Mouse (Mus musculus): ENCODE measurements around the gene Fgf12.

Fgf12 gene

DNA sequence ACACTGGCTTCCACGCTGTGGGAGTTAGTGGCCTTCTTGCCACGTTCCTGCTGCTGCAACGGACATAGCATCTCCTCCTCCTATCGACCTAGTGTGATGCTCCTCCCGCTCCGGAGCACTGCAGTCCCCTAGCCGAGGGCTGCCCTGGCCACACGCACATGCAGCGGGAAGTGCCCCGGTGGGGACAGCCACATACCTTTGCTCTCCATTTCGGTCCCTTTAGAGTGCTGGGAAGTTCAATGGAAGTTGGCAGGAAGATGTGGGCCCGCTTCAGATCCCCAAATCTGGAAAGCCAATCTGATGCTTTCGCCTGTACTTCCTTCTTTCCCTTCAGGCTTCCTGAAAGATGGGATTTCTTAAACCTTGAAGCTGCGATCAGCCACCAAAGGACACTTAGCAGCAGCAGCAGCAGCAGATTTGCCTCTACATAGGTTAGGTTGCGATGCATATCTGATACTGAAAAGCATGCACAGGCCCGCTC lies at the start of gene Fgf12:
TSS of gene Fgf12 (minus strand) at position 431 of the 481 bp plus-strand sequence.
- DNase-seq (ENCODE audit: low read depth, low spot score): no peak

DNA sequence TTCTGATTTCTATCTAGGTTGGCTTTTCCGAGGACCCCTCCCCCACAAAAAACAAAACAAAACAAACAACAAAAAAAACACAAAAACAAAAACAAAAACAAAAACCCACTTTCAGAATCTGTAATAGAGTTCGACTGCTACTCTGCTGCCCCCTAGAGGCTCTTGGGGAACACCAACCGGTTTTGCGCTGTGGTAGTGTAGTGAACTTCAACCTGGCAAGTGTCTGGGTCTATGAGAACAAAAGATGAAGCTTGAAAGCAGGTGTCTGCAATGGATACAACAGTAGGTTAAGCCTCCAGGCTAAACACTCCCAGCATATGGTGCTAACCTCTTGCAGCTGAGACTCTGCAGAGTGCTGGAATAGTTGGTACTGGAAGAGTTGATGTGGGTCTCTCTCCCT lies 40.2 kb upstream of the Fgf12 start:
- DNase-seq (ENCODE audit: low read depth, low spot score): peak; percentile 22

DNA sequence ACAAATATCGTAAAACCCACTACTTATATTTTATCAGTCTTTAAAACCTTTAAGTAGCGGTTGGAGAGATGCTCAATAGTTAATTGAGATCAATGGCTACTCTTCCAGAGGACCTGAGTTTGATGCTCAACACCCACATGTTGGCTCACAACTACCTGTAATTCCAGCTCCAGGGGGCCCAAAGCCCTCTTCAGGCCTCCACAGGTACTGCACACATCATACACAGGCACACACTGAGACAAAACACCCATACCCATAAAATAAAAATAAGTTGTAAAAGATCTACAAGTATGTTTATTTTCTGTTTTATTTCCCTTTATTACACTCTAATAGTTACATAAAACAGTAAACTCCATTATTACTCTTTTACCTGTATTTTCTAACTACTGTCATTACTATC lies 17.4 kb upstream of the Fgf12 start:
- no peak for DNase-seq (ENCODE audit: low read depth, low spot score)

DNA sequence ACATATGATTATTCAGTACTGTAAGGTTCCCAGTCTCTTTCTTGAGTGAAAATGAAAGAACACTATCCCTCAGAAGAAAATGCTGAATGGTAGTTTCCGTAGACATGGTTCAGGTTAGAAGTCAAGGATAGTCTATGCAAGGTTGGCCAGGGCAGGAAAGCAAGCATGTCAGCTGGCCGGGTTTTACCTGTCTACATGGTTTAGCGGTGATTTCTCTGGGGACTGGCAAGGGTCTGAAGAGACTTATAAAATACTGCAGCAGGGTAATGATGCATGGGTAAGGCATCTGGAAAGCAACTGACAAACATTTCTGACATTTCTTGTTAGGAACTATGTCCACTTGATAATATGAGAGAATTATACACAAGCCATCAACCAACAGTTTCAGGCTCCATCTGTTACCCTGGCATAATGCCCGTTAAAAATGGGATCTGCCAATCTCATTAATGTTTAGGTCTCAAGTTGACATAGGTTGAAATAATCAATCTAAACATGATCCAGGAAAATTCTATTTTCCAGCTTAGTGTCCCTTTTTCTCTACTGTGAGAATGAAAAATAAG lies 8.6 kb upstream of the Fgf12 start:
- DNase-seq (ENCODE audit: low read depth, low spot score): no peak

DNA sequence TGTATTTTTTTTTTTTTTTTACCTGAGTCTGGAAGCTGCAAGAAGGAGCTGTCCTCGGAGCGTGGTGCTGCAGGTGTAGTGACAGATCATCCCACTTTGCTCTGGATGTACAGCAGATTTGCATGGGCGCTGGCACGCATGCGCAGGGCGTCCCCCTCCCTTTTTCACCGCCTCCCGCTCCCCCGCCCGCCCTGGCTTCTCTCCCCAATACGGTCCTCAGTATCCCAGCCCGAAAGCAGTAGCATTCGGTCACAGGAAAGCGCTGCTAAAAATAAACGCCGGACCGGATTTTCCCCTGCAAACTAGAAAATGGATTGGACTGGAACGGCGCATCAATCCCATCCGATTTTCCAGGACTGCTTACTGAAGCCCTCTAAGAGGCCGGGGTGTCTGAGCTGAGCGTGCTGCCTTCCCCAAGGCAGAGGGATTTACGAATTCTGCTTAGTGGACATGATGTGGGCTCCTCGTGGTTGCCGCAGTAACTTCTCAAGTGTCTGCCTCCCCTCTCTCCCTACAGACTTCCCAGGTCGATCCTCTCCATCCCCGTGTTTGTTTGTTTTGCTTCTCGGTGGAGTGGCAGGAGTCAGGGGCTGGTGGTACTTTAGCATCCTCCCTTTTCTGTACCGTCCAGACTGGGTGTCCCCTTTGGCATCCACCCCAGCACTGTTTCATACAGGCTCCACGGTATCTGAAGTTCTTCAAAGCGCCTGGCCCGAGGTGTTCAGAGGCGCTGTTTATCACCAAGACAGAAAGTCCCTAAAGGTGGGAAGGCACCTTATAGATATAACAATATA lies 453 bp upstream of the Fgf12 start:
- peak; percentile 80 for DNase-seq (ENCODE audit: low read depth, low spot score)

DNA sequence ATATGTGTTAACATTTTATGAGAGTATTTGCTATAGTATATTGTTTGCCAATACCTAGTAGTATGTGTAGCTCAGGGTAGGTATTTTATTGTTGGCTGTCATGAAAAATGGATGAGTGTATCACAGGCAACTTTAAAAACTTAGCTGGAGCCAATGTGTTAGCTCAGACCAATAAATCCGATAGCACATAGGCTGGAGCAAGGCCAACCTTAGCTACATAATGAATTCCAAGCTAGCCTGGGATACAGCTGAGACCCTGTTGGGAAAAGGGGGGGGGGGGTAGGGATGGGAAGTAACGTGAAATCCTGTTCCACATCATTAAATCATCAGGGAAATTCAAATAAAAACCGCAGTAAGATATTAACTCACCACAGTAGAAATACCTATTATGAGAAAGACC lies 18.4 kb downstream of the Fgf12 start:
- DNase-seq (ENCODE audit: low read depth, low spot score): no peak

DNA sequence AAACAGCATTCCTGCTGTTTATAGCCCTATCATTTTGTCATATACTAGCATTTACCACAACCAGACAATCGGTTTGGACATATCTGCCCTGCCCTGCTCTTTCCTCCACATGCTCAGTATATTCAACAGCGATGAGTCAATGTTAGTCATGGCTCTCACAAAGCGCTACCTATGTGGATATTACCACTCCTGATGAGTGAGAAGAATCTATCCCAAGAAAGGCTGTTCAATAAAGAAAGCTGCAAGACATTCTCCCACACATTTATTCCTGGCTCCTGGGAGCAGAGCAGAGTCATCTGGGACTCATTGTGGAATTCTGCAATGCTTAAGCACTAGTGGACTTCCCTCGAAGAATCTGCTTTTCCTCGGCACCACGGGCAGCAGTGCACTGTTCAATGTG lies 26.1 kb downstream of the Fgf12 start:
- DNase-seq (ENCODE audit: low read depth, low spot score): no peak

DNA sequence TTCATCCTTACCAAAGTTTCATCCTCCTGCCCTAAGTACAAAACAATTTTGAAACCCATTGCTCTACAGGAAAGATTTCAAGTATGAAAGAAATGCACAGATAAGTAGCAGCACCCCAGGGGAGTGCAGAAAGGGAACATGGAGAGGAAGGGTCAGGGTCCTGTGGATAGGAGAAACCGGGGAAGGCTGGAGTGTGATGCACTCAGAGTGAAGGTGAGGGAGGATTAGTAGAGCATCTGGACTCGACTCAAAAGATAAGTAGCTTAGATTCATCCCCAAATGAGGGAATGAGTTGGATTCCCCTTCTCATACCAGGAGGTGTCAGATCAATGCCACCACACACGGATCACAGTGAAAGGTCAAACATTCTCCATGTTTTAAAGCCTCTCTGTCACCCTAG lies 46.2 kb downstream of the Fgf12 start:
- no peak for DNase-seq (ENCODE audit: low read depth, low spot score)

DNA sequence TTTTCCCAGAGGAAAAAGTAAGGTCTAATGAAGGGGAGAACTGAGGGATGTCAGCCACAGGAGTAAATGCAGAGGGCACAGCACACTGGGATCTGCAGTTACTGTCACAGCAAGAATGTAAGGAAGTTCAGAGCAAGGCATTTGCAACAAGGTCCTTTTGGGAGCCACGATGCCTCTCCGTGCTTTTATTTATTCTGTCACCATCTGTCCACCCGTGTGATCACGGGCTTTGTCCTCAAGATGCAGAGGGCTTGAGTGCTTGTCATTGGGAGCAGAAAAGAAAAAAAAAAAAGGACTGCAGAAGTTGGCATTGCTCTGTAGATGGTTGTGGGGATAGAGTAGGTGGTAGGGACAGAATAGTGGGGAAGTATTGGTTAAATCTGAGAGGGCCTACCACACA lies 52.5 kb downstream of the Fgf12 start:
- no peak for DNase-seq (ENCODE audit: low read depth, low spot score)

DNA sequence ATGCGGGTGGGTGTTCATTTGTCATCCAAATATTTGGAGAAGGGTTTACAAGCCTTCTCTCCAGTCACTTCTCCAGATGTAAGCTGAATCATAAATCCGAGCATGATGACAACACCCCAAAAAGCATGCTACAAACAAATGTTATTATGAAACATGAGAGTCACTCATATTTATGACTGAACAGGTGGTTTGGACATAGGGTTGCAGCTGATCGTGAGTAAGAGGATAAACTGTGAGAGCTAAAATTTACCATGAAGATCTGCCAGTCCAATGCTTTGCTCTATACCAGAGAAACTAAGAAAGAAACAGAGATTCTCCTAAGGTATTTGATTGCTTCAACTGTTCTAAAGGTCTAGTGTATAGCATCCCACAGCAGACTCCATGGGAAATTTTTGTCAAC lies 56.0 kb downstream of the Fgf12 start:
- DNase-seq (ENCODE audit: low read depth, low spot score): no peak

DNA sequence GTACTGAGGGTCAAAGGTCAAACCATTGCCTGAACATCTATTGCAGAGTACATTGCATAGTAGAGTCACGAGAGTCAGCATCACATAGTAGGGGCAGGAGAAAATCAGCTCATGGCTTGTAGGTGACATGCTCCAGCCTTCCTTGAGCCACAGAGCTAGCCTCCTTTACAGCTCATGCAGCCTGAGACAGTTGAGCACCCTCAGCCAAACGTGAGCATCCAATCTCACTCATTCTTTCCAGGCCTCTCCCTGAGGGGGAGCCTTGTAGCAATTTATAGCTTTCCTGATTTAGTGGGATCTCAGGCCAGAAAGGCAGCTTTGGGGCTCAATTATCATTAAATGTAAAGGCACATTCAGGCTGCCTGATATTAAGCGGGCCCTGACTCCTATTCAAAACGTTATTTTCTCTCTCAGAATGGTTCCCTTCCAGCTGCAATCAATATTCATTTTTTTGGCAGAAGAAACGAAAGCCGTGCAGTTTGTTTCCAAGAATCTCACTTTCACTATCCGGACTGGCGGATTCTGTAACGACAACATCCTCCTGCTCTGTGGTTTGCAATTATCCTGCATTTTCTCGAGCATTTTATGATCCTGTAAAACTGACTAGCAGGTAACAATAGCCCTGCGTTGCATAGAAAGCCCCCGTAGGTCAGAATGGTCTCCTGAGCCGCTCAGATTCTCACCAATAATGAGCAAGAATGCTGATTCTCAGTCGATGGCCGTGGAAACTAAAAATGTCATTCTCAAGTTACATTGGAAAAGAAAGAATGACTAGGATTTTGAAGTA lies 58.6 kb downstream of the Fgf12 start:
- DNase-seq (ENCODE audit: low read depth, low spot score): no peak

DNA sequence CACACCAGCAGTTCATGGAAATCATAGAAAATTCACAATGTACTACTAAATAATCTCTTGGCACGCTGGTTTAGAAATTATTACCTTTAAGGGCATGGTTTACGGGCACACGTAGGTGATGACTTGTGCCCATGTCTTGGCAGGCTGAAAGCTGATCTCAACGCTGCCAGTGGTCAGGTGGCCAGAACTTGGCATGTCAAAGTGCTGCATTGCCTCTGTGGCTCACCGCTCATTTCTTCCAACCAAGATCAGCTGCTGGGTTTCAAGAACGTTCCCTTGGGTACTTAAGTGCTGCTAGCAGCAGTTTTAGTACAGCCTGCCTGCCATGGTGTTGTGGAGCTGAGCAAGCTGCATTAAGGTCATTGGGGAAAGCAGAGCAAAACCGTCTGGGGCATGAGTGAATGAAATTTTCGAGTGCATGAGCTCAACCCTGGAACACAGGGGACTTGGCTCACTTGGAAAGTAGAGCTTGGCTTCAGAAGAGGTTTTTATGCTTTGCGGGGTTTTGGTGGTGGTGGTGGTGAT lies 63.9 kb downstream of the Fgf12 start:
- no peak for DNase-seq (ENCODE audit: low read depth, low spot score)

DNA sequence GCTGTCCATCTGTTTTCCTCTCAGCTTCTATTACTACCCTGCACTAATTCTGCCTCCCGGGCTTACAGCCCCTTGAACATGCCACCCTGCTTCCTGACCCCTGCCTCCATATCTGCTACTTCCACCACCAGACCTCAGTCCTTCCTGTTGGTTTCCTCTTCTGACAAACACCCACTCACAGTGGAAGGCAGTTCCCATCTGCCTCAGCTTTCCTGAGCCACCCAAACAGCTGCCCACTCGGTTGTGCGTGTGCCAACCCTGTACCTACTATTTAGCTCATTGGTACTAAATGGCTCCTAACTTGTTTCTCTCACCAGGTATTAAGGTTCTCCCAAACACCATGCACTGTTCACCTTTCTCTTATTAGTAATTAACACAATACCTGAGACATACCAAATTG lies 71.2 kb downstream of the Fgf12 start:
- no peak for DNase-seq (ENCODE audit: low read depth, low spot score)

DNA sequence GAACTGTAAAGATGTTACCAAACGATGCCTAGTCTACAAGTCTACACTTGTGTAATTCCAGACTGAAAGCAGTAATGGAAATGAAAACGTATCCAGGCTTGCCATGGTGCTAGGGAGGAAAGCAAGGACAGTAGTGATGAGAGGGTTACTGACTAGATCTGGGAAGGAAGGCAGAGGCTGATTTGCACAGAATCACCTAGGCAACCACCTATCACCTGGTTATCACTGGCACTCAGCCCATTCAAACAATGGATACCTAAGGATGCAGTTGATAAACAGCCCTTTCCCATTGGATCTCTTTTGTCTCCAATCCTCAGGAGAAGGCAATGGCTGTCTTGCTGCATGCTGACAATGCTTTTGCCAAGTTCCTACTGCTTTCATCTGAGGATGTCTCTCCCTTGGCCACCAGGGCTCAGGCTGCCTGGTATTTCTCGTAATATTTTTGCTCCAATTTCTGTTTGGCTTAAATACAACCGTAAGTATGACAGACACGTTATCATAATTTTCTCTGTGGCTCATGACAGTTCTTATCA lies 84.0 kb downstream of the Fgf12 start:
- DNase-seq (ENCODE audit: low read depth, low spot score): no peak

DNA sequence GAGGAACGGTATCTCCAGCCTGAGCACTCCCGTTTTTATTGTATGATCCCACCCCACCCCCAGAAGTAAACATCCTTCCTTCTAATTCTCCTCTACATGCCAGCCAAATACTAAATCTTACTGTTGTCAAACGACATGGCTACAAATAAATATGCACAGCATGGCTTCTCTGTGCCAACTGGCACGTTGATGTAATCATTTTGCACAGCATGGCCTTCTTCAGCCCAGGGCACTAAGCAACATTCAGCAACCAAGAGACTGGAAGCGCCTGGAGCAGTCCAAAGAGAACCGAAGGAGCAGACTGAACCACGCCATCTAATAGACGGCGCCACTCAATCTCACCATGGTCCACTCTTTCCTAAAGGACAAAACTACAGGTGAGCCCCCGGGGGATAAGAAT lies 100.2 kb downstream of the Fgf12 start:
- no peak for DNase-seq (ENCODE audit: low read depth, low spot score)

DNA sequence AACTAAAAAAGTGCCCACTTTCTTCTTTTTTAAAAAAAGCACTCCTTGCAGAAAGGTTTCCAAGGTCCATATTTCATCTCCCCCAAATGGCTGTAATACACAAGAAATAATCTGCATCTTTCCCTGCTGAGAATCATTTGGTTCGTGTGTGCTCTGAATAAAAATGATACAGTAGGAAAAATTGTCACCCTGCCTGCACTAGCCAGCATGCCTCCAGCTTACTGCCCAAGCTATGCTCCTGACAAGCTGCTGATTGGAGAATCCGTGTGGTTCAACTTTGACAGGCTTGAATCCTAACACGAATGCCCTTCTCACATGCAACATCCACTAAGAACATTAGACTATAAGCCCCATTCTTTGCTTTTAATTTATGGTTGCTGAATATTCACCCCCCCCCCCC lies 102.3 kb downstream of the Fgf12 start:
- no peak for DNase-seq (ENCODE audit: low read depth, low spot score)

DNA sequence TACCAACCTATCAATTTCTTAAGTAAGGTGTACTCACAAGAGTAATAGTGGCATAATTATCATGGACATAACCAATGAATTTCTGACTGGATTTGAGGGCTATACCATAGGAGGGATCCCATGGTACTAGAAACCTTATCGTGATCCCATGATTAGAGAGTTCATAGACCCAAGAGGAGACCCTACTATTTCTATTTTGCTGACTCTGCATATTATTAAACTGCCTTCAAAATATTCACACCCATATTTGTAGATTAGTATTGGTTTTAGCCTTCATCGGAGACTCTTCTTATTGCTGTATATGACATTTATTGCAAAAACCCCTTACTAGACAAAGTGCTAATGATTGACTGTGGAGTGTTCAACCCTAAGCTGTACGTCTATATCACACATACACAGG lies 107.8 kb downstream of the Fgf12 start:
- no peak for DNase-seq (ENCODE audit: low read depth, low spot score)

DNA sequence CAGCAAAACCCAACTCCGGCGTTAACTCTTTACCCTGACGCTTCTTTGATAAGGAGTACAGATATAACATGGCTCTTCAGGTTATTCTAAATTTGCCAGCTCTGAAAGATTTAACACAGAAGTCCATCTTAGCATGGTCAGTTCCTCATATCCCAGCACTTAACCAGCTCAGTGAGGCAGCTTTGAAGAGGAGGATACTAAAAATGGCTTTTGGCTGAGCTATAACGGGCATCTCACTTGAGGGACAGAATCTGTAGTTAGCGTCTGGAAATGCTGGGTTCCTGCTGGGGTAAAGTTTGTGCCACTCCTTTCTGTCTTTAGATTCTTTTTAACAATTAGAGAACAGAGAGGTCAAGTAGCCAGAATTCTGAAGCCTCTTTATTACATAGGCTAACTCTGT lies 121.1 kb downstream of the Fgf12 start:
- no peak for DNase-seq (ENCODE audit: low read depth, low spot score)

DNA sequence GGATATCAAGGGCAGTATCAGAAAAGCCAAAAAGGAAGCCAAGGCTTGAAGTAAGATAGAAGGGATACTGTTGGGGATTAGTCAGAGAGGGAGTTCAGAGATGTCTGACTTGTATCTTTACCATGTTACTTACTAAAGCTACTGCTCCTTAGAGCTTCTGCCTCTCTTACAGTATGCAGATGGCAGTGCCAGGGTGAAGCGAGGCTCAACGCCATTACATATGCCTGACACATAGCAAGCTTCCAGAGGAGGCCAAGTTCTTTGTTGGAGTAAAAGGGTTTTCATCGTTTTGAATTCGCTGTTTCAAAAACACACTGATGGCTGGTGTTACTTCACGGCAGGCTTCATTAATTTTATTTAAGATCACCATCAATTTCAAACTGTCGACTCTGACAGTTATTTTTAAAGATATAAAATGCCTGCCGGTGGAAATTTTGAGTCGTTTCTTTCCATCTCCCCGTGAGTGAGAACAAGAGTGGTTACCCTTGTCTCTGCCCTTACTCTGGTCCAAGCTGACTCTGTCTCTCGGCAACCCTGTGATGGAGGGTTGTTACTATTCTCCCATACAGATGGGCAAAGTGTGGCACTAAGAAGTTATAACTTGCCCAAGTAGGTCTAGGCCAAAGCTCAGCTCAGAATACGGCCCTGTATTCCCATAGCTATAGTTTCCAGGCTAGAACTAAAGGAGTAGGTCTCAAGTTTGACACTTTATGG lies 121.9 kb downstream of the Fgf12 start:
- DNase-seq (ENCODE audit: low read depth, low spot score): no peak

DNA sequence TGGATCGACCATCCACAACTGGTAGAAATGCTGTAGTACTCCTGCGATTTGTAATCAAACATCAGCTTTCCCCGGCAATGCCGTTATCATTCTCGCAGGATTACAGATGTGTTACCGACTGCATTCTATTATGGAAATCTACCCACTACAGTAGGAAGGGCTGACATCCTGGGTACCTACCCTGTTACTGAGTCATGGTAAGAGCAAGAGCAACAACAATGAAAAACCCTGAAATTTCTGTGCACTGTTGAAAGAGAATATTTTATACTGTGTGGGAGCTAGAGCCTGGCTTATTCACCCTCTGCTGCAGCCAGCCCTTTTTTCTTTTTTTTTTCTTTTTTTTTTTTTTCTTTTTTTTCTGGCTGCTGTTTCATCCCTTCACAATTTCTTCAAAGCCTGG lies 126.6 kb downstream of the Fgf12 start:
- DNase-seq (ENCODE audit: low read depth, low spot score): no peak

DNA sequence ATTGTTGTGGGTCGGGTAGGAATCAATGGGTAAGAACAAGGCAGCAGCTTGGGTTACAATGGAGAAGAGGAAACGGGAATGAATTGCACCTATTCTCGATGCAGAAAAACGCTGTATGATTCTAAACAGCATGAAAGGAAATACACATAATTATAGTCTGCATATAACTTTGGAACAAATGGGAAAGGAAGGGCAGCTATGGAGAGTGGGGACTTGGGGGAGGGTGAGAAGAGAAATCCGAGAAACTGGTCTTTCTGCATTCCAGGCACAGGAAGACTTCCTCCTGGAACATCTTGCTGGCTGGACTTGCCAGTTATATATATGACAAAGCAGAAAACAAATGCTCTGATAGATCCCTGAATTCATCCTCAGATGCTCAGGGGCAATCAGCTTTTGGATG lies 127.2 kb downstream of the Fgf12 start:
- DNase-seq (ENCODE audit: low read depth, low spot score): no peak

DNA sequence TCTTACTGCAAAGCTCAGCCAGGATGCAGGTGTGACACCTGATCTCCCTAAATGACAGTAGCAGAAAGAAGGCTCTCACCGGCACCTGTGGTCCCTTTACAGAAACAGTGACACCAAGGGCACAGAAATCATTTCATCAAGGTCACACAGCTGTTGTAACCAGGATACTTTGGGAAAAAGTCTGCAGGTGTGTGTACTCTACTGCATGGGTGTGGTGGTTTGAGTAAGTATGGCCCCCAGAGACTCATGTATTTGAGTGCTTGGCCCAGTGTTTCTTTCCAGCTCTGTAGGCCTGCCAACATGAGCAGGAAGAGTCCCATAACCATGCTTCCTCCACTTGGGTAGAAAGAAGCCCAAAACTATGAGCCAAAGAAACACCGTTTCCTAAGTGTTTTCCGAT lies 138.5 kb downstream of the Fgf12 start:
- no peak for DNase-seq (ENCODE audit: low read depth, low spot score)

All from embryo, embryonic 11.5 days (tissue).